Mouse (Mus musculus): Measurements from ENCODE around the gene Tns3. TPM values are rescaled to one million over a fixed set of nuclear protein-coding genes. Genes with fewer than 3 reads are reported as not detected.
A peak's percentile ranks its signal among the peaks of the same experiment; 100 is the strongest.

Gene Tns3
- polyA plus RNA-seq, 1 experiment from 2014 or later = 49.6 TPM

DNA sequence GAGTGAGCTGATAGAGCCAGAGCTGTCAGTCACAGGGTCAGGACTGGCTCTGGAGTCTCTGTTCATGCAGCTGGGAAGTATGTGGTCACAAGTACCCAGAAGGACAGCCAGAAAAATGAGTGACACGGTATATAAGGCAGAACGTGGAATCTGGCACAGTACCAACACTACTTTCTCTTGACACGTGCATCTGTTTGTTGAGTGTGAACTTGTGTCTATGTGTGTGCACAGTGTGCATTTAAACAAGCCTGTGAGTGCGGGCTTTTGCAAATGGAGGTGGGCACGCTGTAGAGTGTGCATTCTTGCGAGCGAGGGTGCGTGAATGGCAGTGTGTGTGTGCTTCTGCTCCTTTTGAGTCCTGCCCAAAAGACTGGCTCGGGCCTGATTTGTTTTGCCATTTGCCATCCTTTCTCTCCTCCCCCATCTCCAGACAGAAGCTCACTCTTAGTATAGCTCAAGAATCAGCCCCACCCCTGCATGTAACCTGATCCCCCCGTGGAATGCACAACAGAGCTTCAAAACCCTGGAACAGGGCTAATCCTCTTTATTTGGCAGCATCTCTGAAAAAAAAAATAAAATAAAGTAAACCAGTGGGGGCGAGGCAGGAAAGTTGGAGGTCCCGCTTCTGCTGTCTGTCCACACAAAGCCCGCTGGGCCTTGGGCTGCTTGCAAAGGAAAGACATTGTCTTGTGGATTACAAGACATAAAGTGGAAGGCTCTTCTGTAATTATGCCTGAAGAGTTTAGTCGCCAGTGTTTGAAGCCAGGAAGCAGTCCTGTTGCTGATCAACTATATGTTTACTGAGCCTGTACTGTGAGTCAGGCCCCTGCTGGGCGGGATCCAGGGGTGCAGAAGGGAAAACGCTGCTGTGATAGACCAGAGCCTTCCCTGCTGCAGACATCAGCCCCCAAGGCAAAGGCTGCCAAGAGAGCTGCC is 28.5 kb upstream of the Tns3 start:
- peak; percentile 91 for ATAC-seq (ENCODE audit: insufficient number of reproducible peaks, insufficient read depth, low FRiP score, low TSS enrichment, low read depth)
- WGBS = 6% methylated on average over 16 of the region's 16 CpGs
- Histone ChIP-seq H3K36me3 (no peaks in the 10 kb centered on the region), H3K4me1 (replicated peaks) (peaks cover 29% of the 10 kb centered on the region), H3K9me3 (peaks cover 4% of the 10 kb centered on the region; the same call in 1 of the 2 replicates), H3K9ac (replicated peaks) (peak overlapping the region; percentile 24; the same call in 1 of the 2 replicates), H3K4me2 (peak overlapping the region; percentile 35), H3K4me3 (replicated peaks) (no peak overlapping the region), H3K27me3 (no peaks in the 10 kb centered on the region), H3K27ac (peak overlapping the region; percentile 92)

DNA sequence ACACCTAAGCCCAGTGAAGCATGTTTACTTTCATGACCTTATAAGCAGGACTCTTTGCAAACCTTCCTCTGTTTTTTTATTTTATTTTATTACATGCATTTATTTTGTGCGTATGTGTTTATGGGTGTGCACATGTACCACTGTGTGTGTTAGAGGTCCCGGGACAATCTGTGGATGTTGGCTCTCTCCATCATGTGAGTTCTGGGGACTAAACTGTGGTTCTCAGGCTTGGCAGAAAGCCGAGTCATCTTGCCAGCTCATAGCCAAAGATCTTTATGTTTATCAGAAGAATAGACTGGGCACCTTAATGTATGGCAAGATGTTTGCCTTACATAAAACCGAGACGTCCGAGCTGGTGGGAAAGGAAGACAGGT is 27.8 kb upstream of the Tns3 start:
- no peak for ATAC-seq (ENCODE audit: insufficient number of reproducible peaks, insufficient read depth, low FRiP score, low TSS enrichment, low read depth)
- H3K36me3 ChIP-seq = no peaks in the 10 kb centered on the region
- H3K27ac ChIP-seq = peak overlapping the region; percentile 92
- H3K4me2 ChIP-seq = peak overlapping the region; percentile 35; the same call in 1 of the 2 replicates
- peaks cover 4% of the 10 kb centered on the region; the same call in 1 of the 2 replicates for H3K9me3 ChIP-seq
- H3K27me3 ChIP-seq = no peaks in the 10 kb centered on the region
- peaks cover 29% of the 10 kb centered on the region for H3K4me1 ChIP-seq (replicated peaks)
- 56% methylated on average over 6 of the region's 6 CpGs for WGBS
- no peak overlapping the region for H3K4me3 ChIP-seq (replicated peaks)
- no peak overlapping the region for H3K9ac ChIP-seq (replicated peaks)

DNA sequence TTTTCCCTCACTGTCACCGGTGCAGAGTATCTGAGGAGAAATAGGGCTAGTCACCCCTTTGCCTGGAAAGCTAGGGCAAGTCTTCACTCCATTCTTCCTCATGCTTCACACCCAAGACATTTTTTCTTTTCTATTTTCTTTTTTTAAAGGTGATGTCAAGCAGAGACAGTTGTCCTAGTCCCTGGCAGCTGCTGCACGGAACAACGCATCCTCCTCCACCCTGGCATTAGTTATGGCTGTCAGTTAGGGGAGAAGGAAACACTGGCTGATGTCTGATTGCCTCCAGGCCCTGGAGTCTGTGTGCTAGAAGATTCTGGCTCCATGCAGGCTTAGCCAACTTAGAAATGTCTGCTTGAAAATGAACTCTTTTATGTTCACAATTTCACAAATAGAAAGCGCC is 27.3 kb upstream of the Tns3 start:
- Histone ChIP-seq H3K27ac (peak overlapping the region; percentile 92), H3K36me3 (no peaks in the 10 kb centered on the region), H3K9ac (replicated peaks) (no peak overlapping the region), H3K4me2 (no peak overlapping the region), H3K4me1 (replicated peaks) (peaks cover 29% of the 10 kb centered on the region), H3K4me3 (replicated peaks) (no peak overlapping the region), H3K27me3 (no peaks in the 10 kb centered on the region), H3K9me3 (peaks cover 4% of the 10 kb centered on the region; the same call in 1 of the 2 replicates)
- 59% methylated on average over 4 of the region's 4 CpGs for WGBS
- ATAC-seq (ENCODE audit: insufficient number of reproducible peaks, insufficient read depth, low FRiP score, low TSS enrichment, low read depth) = no peak

DNA sequence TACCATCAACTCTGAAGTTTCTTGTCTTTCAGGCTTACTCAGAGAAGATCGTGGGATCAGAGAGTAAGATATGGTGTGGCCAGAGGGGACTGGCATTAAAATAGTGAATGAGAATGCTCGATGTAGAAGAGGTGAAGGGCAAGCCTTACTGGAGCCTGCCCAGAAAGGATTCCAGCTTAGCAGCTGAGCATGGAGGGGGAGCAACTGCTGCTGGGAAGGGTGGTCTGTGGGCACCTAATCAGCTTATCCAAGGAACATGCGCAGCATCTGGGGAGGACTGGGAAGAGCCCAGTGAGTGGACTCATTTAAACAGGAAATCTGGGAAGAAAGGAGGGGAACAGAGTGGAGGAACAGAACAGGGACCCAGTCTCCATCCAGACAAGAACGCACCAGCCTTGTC is 26.3 kb upstream of the Tns3 start:
- H3K4me2 ChIP-seq = no peak overlapping the region
- no peaks in the 10 kb centered on the region for H3K36me3 ChIP-seq
- H3K9me3 ChIP-seq = peaks cover 4% of the 10 kb centered on the region; the same call in 1 of the 2 replicates
- 69% methylated on average over 4 of the region's 4 CpGs for WGBS
- H3K4me3 ChIP-seq (replicated peaks) = no peak overlapping the region
- H3K9ac ChIP-seq (replicated peaks) = no peak overlapping the region
- H3K27ac ChIP-seq = no peak overlapping the region
- no peaks in the 10 kb centered on the region for H3K27me3 ChIP-seq
- H3K4me1 ChIP-seq (replicated peaks) = peaks cover 32% of the 10 kb centered on the region
- ATAC-seq (ENCODE audit: insufficient number of reproducible peaks, insufficient read depth, low FRiP score, low TSS enrichment, low read depth) = no peak

DNA sequence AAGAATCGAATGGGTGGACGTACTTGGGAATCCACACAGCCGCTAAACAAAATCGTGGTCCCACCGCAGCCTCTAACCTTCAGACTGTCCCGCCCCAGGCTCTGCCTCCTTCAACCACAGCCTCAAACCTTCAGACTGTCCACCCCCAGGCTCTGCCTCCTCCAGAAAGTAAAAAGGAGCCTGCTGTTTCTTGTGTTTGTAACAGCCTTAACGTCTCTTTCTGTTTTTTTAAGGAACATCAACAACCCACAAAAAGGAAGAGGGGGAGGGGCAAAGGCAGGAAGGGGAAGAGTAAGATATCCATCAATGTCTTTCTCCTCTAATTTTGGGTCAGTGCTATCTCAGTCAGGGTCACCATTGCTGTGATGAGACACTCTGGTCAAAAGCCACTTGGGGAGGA is 25.2 kb upstream of the Tns3 start:
- no peak overlapping the region for H3K4me2 ChIP-seq
- no peak for ATAC-seq (ENCODE audit: insufficient number of reproducible peaks, insufficient read depth, low FRiP score, low TSS enrichment, low read depth)
- 83% methylated on average over 7 of the region's 7 CpGs for WGBS
- no peaks in the 10 kb centered on the region for H3K36me3 ChIP-seq
- H3K9me3 ChIP-seq = peaks cover 2% of the 10 kb centered on the region; the same call in 1 of the 2 replicates
- H3K9ac ChIP-seq (replicated peaks) = no peak overlapping the region
- peaks cover 36% of the 10 kb centered on the region for H3K4me1 ChIP-seq (replicated peaks)
- H3K4me3 ChIP-seq (replicated peaks) = no peak overlapping the region
- no peaks in the 10 kb centered on the region for H3K27me3 ChIP-seq
- no peak overlapping the region for H3K27ac ChIP-seq

DNA sequence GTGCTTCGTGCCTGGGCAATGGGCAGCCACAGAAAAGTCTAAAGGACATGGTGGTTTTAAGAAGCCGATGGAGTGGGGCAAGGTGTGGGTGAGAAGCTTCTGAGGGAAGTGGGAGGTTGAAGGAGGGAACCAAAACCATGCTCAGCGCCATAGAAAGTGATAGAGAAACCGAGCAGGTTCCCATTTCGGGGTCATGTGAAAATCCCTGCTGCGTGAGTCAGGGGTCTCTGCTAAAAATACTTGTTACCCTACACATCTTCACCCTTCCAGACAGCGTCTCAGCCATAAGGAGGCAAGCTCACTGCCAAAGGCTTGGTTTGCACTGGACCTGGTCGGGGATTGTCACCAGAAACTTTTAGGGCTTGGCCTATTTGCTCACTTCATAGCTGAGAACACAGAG is 24.6 kb upstream of the Tns3 start:
- Histone ChIP-seq H3K36me3 (no peaks in the 10 kb centered on the region), H3K9ac (replicated peaks) (no peak overlapping the region), H3K27me3 (no peaks in the 10 kb centered on the region), H3K4me2 (no peak overlapping the region), H3K4me3 (replicated peaks) (no peak overlapping the region), H3K4me1 (replicated peaks) (peaks cover 34% of the 10 kb centered on the region), H3K9me3 (no peaks in the 10 kb centered on the region; the same call in 1 of the 2 replicates), H3K27ac (no peak overlapping the region)
- 91% methylated on average over 8 of the region's 8 CpGs for WGBS
- ATAC-seq (ENCODE audit: insufficient number of reproducible peaks, insufficient read depth, low FRiP score, low TSS enrichment, low read depth) = no peak

DNA sequence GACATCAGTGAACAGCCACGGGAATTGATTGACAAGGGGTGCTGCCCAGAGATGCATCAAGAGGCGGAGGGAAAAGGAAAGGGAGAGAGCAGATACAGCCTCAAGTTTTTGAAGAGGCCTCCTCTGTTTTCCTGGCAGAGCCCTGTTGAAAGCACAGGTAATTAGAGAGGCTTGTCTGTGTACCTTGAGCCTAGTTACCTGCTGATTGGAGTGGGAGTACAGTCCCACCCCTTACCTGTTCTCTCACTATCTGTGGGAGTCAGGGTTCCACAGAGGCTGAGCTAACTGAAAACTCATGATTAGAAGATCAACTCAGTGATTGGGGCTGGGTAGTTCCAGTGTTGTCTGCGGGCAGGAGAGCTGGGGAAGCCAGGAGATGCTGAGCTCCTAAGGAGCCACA is 22.2 kb upstream of the Tns3 start:
- WGBS = 65% methylated on average over 3 of the region's 3 CpGs
- Histone ChIP-seq H3K4me1 (replicated peaks) (peaks cover 11% of the 10 kb centered on the region; the same call in 1 of the 2 replicates), H3K9me3 (no peaks in the 10 kb centered on the region; the same call in 1 of the 2 replicates), H3K4me3 (replicated peaks) (no peak overlapping the region), H3K4me2 (no peak overlapping the region), H3K36me3 (no peaks in the 10 kb centered on the region), H3K27ac (no peak overlapping the region), H3K27me3 (no peaks in the 10 kb centered on the region), H3K9ac (replicated peaks) (no peak overlapping the region)
- ATAC-seq (ENCODE audit: insufficient number of reproducible peaks, insufficient read depth, low FRiP score, low TSS enrichment, low read depth) = no peak

DNA sequence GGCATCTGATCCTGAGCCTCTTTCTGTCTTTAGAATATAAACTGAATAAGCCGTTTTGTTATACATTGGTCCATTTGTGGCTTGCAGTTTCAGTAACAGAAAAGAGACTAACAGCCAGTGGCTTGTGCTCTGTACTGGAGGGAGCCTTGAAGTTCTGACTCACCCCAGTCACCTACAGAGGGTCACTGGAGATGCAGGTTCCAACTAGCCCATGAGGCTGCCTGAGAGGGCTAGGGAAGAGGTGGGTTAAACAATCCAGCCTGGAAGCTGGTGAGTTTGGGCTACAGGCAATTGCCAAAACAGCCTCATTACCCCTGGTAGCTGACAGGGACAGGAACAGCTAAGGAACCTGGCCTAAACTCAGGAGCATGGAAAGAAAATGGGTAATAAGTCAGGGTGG is 21.7 kb upstream of the Tns3 start:
- H3K4me2 ChIP-seq = no peak overlapping the region
- no peaks in the 10 kb centered on the region for H3K27me3 ChIP-seq
- 80% methylated on average over 1 of the region's 1 CpGs for WGBS
- peaks cover 10% of the 10 kb centered on the region for H3K4me1 ChIP-seq (replicated peaks)
- ATAC-seq (ENCODE audit: insufficient number of reproducible peaks, insufficient read depth, low FRiP score, low TSS enrichment, low read depth) = no peak
- H3K4me3 ChIP-seq (replicated peaks) = no peak overlapping the region
- no peak overlapping the region for H3K27ac ChIP-seq
- H3K9ac ChIP-seq (replicated peaks) = no peak overlapping the region
- H3K9me3 ChIP-seq = no peaks in the 10 kb centered on the region; the same call in 1 of the 2 replicates
- H3K36me3 ChIP-seq = no peaks in the 10 kb centered on the region

DNA sequence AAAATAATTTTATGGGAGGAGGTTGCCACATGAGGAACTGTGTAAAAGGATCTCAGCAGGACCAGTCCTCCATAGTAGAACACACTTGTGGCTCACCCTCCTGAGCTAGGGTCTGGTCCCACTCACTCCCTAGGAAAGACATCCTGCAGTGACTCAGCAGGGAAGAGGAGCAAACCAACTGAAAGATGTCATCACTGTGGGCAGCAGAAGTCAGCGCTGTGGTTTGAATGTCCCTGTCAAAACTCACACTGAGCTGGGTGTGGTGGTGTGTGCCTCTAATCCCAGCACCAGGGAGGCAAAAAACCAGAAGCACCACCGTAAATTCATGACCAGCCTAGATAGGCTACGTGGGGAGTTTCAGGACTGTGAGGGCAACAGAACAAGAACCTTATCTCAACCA is 20.9 kb upstream of the Tns3 start:
- Histone ChIP-seq H3K27me3 (no peaks in the 10 kb centered on the region), H3K9ac (replicated peaks) (no peak overlapping the region)

DNA sequence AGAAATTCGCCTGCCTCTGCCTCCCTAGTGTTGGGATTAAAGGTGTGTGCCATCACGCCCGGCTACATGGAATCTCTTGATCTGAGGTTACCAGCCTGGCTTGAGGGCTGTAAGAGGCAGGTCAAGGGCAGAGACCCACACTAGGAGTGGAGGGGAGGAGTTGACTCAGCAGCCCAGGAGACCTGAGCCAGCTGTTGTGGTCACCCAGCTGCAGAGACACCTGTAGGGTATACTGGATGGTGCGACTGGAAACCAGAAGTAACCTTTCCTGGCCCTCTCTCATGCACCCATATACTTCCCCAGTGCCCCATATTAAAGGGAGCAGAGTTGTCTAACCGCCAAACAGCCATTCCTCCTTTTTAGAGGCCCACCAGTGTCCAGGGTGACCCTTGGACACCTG is 19.9 kb upstream of the Tns3 start:
- H3K4me3 ChIP-seq (replicated peaks) = no peak overlapping the region
- 88% methylated on average over 5 of the region's 5 CpGs for WGBS
- peaks cover 19% of the 10 kb centered on the region for H3K4me1 ChIP-seq (replicated peaks)
- H3K9me3 ChIP-seq = no peaks in the 10 kb centered on the region; the same call in 1 of the 2 replicates
- no peaks in the 10 kb centered on the region for H3K27me3 ChIP-seq
- no peak overlapping the region for H3K9ac ChIP-seq (replicated peaks)
- no peaks in the 10 kb centered on the region for H3K36me3 ChIP-seq
- no peak overlapping the region for H3K4me2 ChIP-seq
- ATAC-seq (ENCODE audit: insufficient number of reproducible peaks, insufficient read depth, low FRiP score, low TSS enrichment, low read depth) = no peak
- H3K27ac ChIP-seq = no peak overlapping the region

More for the DNA sequence above, 20.9 kb upstream of the Tns3 start:
- H3K4me2 ChIP-seq = no peak overlapping the region
- H3K27ac ChIP-seq = no peak overlapping the region
- H3K36me3 ChIP-seq = no peaks in the 10 kb centered on the region
- ATAC-seq (ENCODE audit: insufficient number of reproducible peaks, insufficient read depth, low FRiP score, low TSS enrichment, low read depth) = no peak
- H3K9me3 ChIP-seq = no peaks in the 10 kb centered on the region; the same call in 1 of the 2 replicates
- peaks cover 19% of the 10 kb centered on the region for H3K4me1 ChIP-seq (replicated peaks)
- H3K4me3 ChIP-seq (replicated peaks) = no peak overlapping the region
- 50% methylated on average over 3 of the region's 3 CpGs for WGBS

DNA sequence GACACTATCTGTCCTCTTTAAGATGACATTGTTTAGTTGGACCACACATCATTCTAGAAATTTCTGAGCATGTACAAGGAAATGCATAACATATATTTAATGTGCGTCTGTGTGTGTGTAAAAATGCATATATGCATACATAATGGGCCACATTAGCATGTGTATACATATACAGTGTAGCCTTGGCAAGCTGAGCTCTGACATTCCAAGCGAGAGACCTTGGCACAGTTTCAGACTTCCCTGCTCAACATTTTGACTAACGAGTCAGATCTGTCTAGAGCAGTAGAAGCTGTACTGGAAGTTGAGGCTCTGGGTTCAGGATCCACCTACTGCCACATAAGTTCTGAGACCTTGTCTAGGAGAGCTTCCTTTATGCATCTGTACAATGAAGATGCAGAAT is 17.0 kb upstream of the Tns3 start:
- Histone ChIP-seq H3K36me3 (no peaks in the 10 kb centered on the region), H3K4me1 (replicated peaks) (peaks cover 19% of the 10 kb centered on the region), H3K27ac (0 out of 2 replicates have a peak overlapping the region, but pooled peaks have one; percentile 36), H3K4me2 (no peak overlapping the region), H3K9me3 (no peaks in the 10 kb centered on the region), H3K4me3 (replicated peaks) (no peak overlapping the region), H3K9ac (replicated peaks) (no peak overlapping the region), H3K27me3 (no peaks in the 10 kb centered on the region)
- 85% methylated on average over 3 of the region's 3 CpGs for WGBS
- ATAC-seq (ENCODE audit: insufficient number of reproducible peaks, insufficient read depth, low FRiP score, low TSS enrichment, low read depth) = no peak

All from limb, embryonic 12.5 days (tissue).